8 mouse cellular contexts compared by ENCODE assay signal in genomic region chr11:113709731-113710256, GRCm38 (mm10). TPM values are rescaled to one million over a fixed set of nuclear protein-coding genes. Genes with fewer than 3 reads are reported as not detected.
DNase-seq lines count a peak whose midpoint lies in the region; ATAC-seq and TF ChIP-seq lines count a peak whose summit lies in the region.
"Had no signal": no experiment of that assay in that cellular context is flagged by ENCODE, and none has a peak within 500 bp of the region (broad histone marks: within the 10 kb centered on the region; RNA-seq: fewer than 3 reads in every experiment).

TSS of gene Cpsf4l (minus strand) at chr11:113710017.

- H3K27ac ChIP-seq in midbrain, embryonic 10.5 days (replicated peaks), result peak within 1 kb of the TSS; percentile 86

- no peak for TF ChIP-seq CTCF in E14TG2a.4 (conservative IDR thresholded peaks at IDR 0.05; ENCODE audit: low read length)

- ATAC-seq in inflammation-experienced regulatory T-cells, adult 6 months, result no peak

- H3K4me3 ChIP-seq in E14TG2a.4 (replicated peaks; ENCODE audit: low read length), result peak within 1 kb of the TSS; percentile 82
- H3K4me3 ChIP-seq in midbrain, embryonic 10.5 days, result peak within 1 kb of the TSS; percentile 32
- H3K4me3 ChIP-seq: erythroblast, embryonic 14.5 days had no signal

- no peaks in the 10 kb centered on the region for H3K9me3 ChIP-seq in E14TG2a.4 (ENCODE audit: low read length)
- 0 out of 2 replicates have a peak, but pooled peaks cover 5% of the 10 kb centered on the region for H3K9me3 ChIP-seq in midbrain, embryonic 10.5 days (replicated peaks)

- intact Hi-C loops in gastrocnemius, postnatal 36 days (cut with DNase I), result no loop called here

- 3% methylated on average over 11 of the region's 11 CpGs for WGBS in midbrain, embryonic 10.5 days

- peak; percentile 97 for DNase-seq in ES-CJ7 (ENCODE audit: low read depth, low spot score)
- DNase-seq in forelimb bud, embryonic 11.5 days (ENCODE audit: low read depth, low spot score), result peak; percentile 67
- DNase-seq in midbrain, embryonic 10.5 days (ENCODE audit: low spot score), result peak; percentile 65
- DNase-seq in spleen, postnatal 10 days (ENCODE audit: low spot score in 2 of 2), result no peak
- no peak for DNase-seq in gastrocnemius, postnatal 36 days

- no peaks in the 10 kb centered on the region for H3K27me3 ChIP-seq in E14TG2a.4 (ENCODE audit: insufficient read depth, low read length)
- peaks cover 24% of the 10 kb centered on the region for H3K27me3 ChIP-seq in midbrain, embryonic 10.5 days (ENCODE audit: low read depth, poor library complexity, severe bottlenecking)

- H3K36me3 ChIP-seq in E14TG2a.4 (ENCODE audit: insufficient read depth, low read length), result peaks cover 23% of the 10 kb centered on the region
- peaks cover 12% of the 10 kb centered on the region for H3K36me3 ChIP-seq in midbrain, embryonic 10.5 days

- H3K4me1 ChIP-seq in E14TG2a.4 (replicated peaks; ENCODE audit: low read depth, low read length), result peaks cover 82% of the 10 kb centered on the region
- H3K4me1 ChIP-seq in midbrain, embryonic 10.5 days, result peaks cover 37% of the 10 kb centered on the region

RNA-seq across cellular contexts. Expression of gene Cpsf4l, which starts in this region (rescaled TPM):
- polyA plus RNA-seq in midbrain, embryonic 10.5 days (2016; fragmentation: Nextera tagmentation; extraction: Ambion mirVana), result 0.37 and 0.51 TPM in 2 replicates
- not detected for polyA plus RNA-seq in inflammation-experienced regulatory T-cells, adult 6 months (2017; shearing (Covaris generic))
- total RNA-seq in gastrocnemius, postnatal 36 days (2021), result not detected
- polyA plus RNA-seq: erythroblast, embryonic 14.5 days had no signal

Comparison
In these comparisons a context has a peak if more than half of its experiments do, and no peak if none do; other contexts are left out.
1. Peak in DNase-seq, H3K4me3 ChIP-seq and H3K27ac ChIP-seq in midbrain, embryonic 10.5 days; RNA of the gene not detected or under 1 TPM.
2. DNase-seq: peak in ES-CJ7 (single experiment) and forelimb bud, embryonic 11.5 days (single experiment); none in spleen, postnatal 10 days (0 of 2) and gastrocnemius, postnatal 36 days (0 of 2).